Mouse (Mus musculus): Measurements from ENCODE around the gene Pla2g12b. TPM values are rescaled to one million over a fixed set of nuclear protein-coding genes. Genes with fewer than 3 reads are reported as not detected.

The Pla2g12b gene
- polyA plus RNA-seq (2014; fragmentation: Illumina TruSeq; extraction: RNeasy Lipid Tissue Mini Kit (QIAGEN cat#74804); ENCODE audit: low read depth, low replicate concordance), result not detected

GRCm38 (mm10) chr10:59402899-59403792 lies at the start of gene Pla2g12b:
Gene Pla2g12b, plus strand, starts transcription at chr10:59403660.

DNA sequence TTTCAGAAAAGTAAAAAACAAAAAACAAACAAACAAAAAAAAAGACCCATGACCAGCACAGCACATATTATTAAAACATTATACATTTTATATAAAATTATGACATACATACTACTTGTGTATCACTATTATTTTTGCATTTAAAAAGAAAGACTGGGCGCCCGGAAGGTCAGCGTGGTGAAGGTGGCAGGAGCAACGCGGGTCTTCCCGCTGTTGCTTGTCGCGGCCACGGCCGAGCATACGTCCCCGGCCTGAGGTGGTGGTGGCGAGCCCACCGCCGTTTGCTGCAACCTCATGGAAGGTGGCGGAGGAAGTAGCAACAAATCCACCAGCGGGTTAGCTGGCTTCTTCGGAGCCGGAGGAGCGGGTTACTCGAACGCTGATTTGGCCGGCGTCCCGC lies 8.0 kb upstream of the Pla2g12b start, which contains the start of gene Gm10273:
Gm10273 (plus strand) TSS at position 172 of the 400 bp plus-strand sequence.

DNA sequence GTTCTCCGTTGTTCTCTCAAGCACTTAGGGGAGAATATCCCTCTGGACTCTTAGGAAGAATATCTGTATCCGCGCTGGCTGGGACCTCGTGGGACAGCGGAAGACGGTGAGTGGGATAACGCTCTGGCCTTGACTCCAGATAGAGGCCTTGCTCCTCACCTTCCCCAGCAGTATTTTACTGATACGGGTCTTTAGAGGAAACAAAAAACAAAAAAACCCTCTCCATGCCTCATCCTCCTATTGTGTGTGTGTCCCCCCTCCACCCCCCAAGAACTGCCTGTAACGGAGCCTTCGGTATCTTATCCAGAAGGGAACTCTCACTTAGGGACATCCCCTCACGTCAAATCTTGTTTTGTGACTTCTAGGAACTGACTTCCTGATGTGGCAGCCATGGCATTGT lies 38.3 kb downstream of the Pla2g12b start, which contains the start of gene Oit3:
Oit3 (minus strand) TSS at position 44 of the 400 bp plus-strand sequence.

Other genes with a start within 250 kb of the Pla2g12b start
- 15.6 TPM for gene Sept10, start 181.8 kb upstream of the Pla2g12b start, polyA plus RNA-seq (2014; fragmentation: Illumina TruSeq; extraction: RNeasy Lipid Tissue Mini Kit (QIAGEN cat#74804); ENCODE audit: low read depth, low replicate concordance)
- gene Sowahc, start 181.7 kb upstream of the Pla2g12b start, polyA plus RNA-seq (2014; fragmentation: Illumina TruSeq; extraction: RNeasy Lipid Tissue Mini Kit (QIAGEN cat#74804); ENCODE audit: low read depth, low replicate concordance), result 1.5 TPM
- 36.2 TPM for gene P4ha1, start 80.4 kb upstream of the Pla2g12b start, polyA plus RNA-seq (2014; fragmentation: Illumina TruSeq; extraction: RNeasy Lipid Tissue Mini Kit (QIAGEN cat#74804); ENCODE audit: low read depth, low replicate concordance)
- gene Gm10273, start 8.0 kb upstream of the Pla2g12b start, polyA plus RNA-seq (2014; fragmentation: Illumina TruSeq; extraction: RNeasy Lipid Tissue Mini Kit (QIAGEN cat#74804); ENCODE audit: low read depth, low replicate concordance), result 2.4 TPM
- gene Oit3, start 38.1 kb downstream of the Pla2g12b start, polyA plus RNA-seq (2014; fragmentation: Illumina TruSeq; extraction: RNeasy Lipid Tissue Mini Kit (QIAGEN cat#74804); ENCODE audit: low read depth, low replicate concordance), result not detected
- not detected for gene Gm10322, start 212.4 kb downstream of the Pla2g12b start, polyA plus RNA-seq (2014; fragmentation: Illumina TruSeq; extraction: RNeasy Lipid Tissue Mini Kit (QIAGEN cat#74804); ENCODE audit: low read depth, low replicate concordance)
- 13.7 TPM for gene Mcu, start 213.0 kb downstream of the Pla2g12b start, polyA plus RNA-seq (2014; fragmentation: Illumina TruSeq; extraction: RNeasy Lipid Tissue Mini Kit (QIAGEN cat#74804); ENCODE audit: low read depth, low replicate concordance)

Measured in heart, adult 10 weeks (tissue).